Mouse (Mus musculus) heart, embryonic 14.5 days (tissue): ENCODE results near the gene Adamts6. TPM values are rescaled to one million over a fixed set of nuclear protein-coding genes. Genes with fewer than 3 reads are reported as not detected.

Experiments used
- ATAC-seq: fragments of 200-750 bp; cut with Nextera tagmentation; 2 replicates; pipeline ENCODE4 v1.8.0; 2017; ENCODE audit warnings: low read depth, moderate TSS enrichment; ENCODE audit not compliant: insufficient number of reproducible peaks, insufficient read depth, low FRiP score
- H3K27ac ChIP-seq, 2 experiments: fragments of 200-500 bp in 1 of 2; fragments of 300-500 bp in 1 of 2; sonication (generic) in 1 of 2; replicated peaks in 1 of 2; 2 replicates each; pipeline ENCODE4 v1.5.1; 2012 to 2014; ENCODE audit warnings: low read depth in 2 of 2, low read length in 2 of 2, control low read depth in 1 of 2, mild to moderate bottlenecking in 1 of 2, mixed read lengths in 1 of 2; ENCODE audit not compliant: control insufficient read depth in 1 of 2, insufficient read depth in 1 of 2
- H3K27me3 ChIP-seq: fragments of 300-500 bp; sonication (generic); 2 replicates; pipeline ENCODE4 v1.6.1; 2014; ENCODE audit warnings: mild to moderate bottlenecking, low read length, control low read depth; ENCODE audit not compliant: control insufficient read depth, insufficient read depth
- H3K36me3 ChIP-seq: fragments of 300-500 bp; sonication (generic); 2 replicates; pipeline ENCODE4 v1.6.1; 2014; ENCODE audit warnings: mild to moderate bottlenecking, control low read depth, low read length, mixed read lengths; ENCODE audit not compliant: control insufficient read depth, insufficient read depth
- H3K4me1 ChIP-seq, 2 experiments: fragments of 200-500 bp in 1 of 2; fragments of 300-500 bp in 1 of 2; sonication (generic) in 1 of 2; 2 replicates each; pipeline ENCODE4 v1.6.1; 2012 to 2014; ENCODE audit warnings: low read length in 2 of 2, control low read depth in 1 of 2, mixed read lengths in 1 of 2; ENCODE audit not compliant: control insufficient read depth in 2 of 2, insufficient read depth in 2 of 2
- H3K4me2 ChIP-seq: fragments of 300-500 bp; sonication (generic); 2 replicates; pipeline ENCODE4 v1.6.1; 2014; ENCODE audit warnings: mild to moderate bottlenecking, low read length
- H3K4me3 ChIP-seq, 2 experiments: fragments of 200-500 bp in 1 of 2; fragments of 300-500 bp in 1 of 2; sonication (generic) in 1 of 2; 2 replicates each; pipeline ENCODE4 v1.5.1; 2012 to 2014; ENCODE audit warnings: low read length in 2 of 2, mild to moderate bottlenecking in 2 of 2, control low read depth in 1 of 2, low read depth in 1 of 2, moderate library complexity in 1 of 2; ENCODE audit not compliant: control insufficient read depth in 1 of 2, insufficient read depth in 1 of 2
- H3K9ac ChIP-seq: fragments of 300-500 bp; sonication (generic); 2 replicates; pipeline ENCODE4 v1.6.1; 2014; ENCODE audit warnings: mild to moderate bottlenecking, low read length
- H3K9me3 ChIP-seq: fragments of 300-500 bp; sonication (generic); 2 replicates; pipeline ENCODE4 v1.6.1; 2016; ENCODE audit warnings: low read length, control low read depth; ENCODE audit not compliant: control insufficient read depth
- WGBS: fragments of 180-500 bp; shearing (Covaris S2); extraction: QIAGEN DNeasy Blood & Tissue Kit; methylation state at CpG from one replicate; pipeline ENCODE4 v1.1.7; 2014; 5-methylcytosine and 5-hydroxymethylcytosine counted together
- polyA plus RNA-seq: library from polyadenylated mRNA; unstranded; fragments of >200 nt; fragmentation: Nextera tagmentation; extraction: Ambion mirVana; gene quantifications from 2 replicates; pipeline ENCODE4 v1.2.1, GENCODE M21; 2014

The Adamts6 gene
- polyA plus RNA-seq, 1 experiment from 2014 or later, result 9.8 TPM

GRCm38 (mm10) chr13:104507671-104508070, 220.0 kb downstream of the Adamts6 start:
- Histone ChIP-seq H3K27ac (no peak overlapping the region), H3K36me3 (no peaks in the 10 kb centered on the region), H3K4me1 (peaks cover 8 to 14% of the 10 kb centered on the region in 2 experiments), H3K4me2 (no peak overlapping the region), H3K9me3 (no peaks in the 10 kb centered on the region), H3K9ac (no peak overlapping the region), H3K4me3 (no peak overlapping the region), H3K27me3 (no peaks in the 10 kb centered on the region)
- 83% methylated on average over 6 of the region's 6 CpGs for WGBS
- no peak for ATAC-seq

GRCm38 (mm10) chr13:104509561-104510493, 222.2 kb downstream of the Adamts6 start:
- Histone ChIP-seq H3K27me3 (no peaks in the 10 kb centered on the region), H3K9me3 (no peaks in the 10 kb centered on the region), H3K27ac (no peak overlapping the region; a peak in 1 of 4 replicates), H3K4me1 (peaks cover 8 to 14% of the 10 kb centered on the region in 2 experiments), H3K4me3 (no peak overlapping the region), H3K36me3 (no peaks in the 10 kb centered on the region), H3K9ac (no peak overlapping the region), H3K4me2 (peak overlapping the region; percentile 27; the same call in 1 of the 2 replicates)
- WGBS, result 63% methylated on average over 26 of the region's 26 CpGs
- no peak for ATAC-seq

- Histone ChIP-seq H3K4me3 (no peak overlapping the region), H3K36me3 (no peaks in the 10 kb centered on the region), H3K9me3 (no peaks in the 10 kb centered on the region), H3K27ac (no peak overlapping the region; a peak in 1 of 4 replicates), H3K27me3 (no peaks in the 10 kb centered on the region), H3K9ac (no peak overlapping the region), H3K4me1 (peaks cover 8 to 14% of the 10 kb centered on the region in 2 experiments), H3K4me2 (no peak overlapping the region)
- WGBS, result 84% methylated on average over 5 of the region's 5 CpGs
- ATAC-seq, result no peak
These were observed 223.1 kb downstream of the Adamts6 start for GRCm38 (mm10) chr13:104510766-104511165.

- no peak for ATAC-seq
- 100% methylated on average over 1 of the region's 1 CpGs for WGBS
- Histone ChIP-seq H3K27me3 (no peaks in the 10 kb centered on the region), H3K4me2 (no peak overlapping the region), H3K4me3 (no peak overlapping the region), H3K36me3 (no peaks in the 10 kb centered on the region), H3K9me3 (no peaks in the 10 kb centered on the region), H3K9ac (no peak overlapping the region), H3K27ac (no peak overlapping the region), H3K4me1 (peaks cover 16 to 21% of the 10 kb centered on the region in 2 experiments)
These were observed 227.4 kb downstream of the Adamts6 start for GRCm38 (mm10) chr13:104515054-104515453.

- H3K9ac ChIP-seq, result no peak overlapping the region
- H3K27ac ChIP-seq, result no peak overlapping the region
- H3K9me3 ChIP-seq, result no peaks in the 10 kb centered on the region
- no peak for ATAC-seq
- peaks cover 11 to 15% of the 10 kb centered on the region in 2 experiments for H3K4me1 ChIP-seq
- H3K27me3 ChIP-seq, result no peaks in the 10 kb centered on the region
- WGBS, result 71% methylated on average over 4 of the region's 4 CpGs
- no peak overlapping the region for H3K4me2 ChIP-seq
- no peaks in the 10 kb centered on the region for H3K36me3 ChIP-seq
- H3K4me3 ChIP-seq, result no peak overlapping the region
These were observed 228.5 kb downstream of the Adamts6 start for GRCm38 (mm10) chr13:104516146-104516545.

- no peak for ATAC-seq
- Histone ChIP-seq H3K9me3 (no peaks in the 10 kb centered on the region), H3K27me3 (no peaks in the 10 kb centered on the region), H3K27ac (peak overlapping the region in 1 of 2 experiments; percentile 49; a peak in 2 of 4 replicates), H3K9ac (no peak overlapping the region), H3K4me2 (no peak overlapping the region), H3K36me3 (no peaks in the 10 kb centered on the region), H3K4me3 (no peak overlapping the region), H3K4me1 (peaks cover 11 to 15% of the 10 kb centered on the region in 2 experiments)
- 43% methylated on average over 7 of the region's 7 CpGs for WGBS
These were observed 229.2 kb downstream of the Adamts6 start for GRCm38 (mm10) chr13:104516766-104517364.

GRCm38 (mm10) chr13:104517638-104518311, 230.1 kb downstream of the Adamts6 start:
- Histone ChIP-seq H3K27me3 (no peaks in the 10 kb centered on the region), H3K9me3 (no peaks in the 10 kb centered on the region), H3K4me3 (peak overlapping the region; percentile 37 to 38), H3K9ac (peak overlapping the region; percentile 72), H3K36me3 (no peaks in the 10 kb centered on the region), H3K4me2 (peak overlapping the region; percentile 70), H3K27ac (peak overlapping the region; percentile 54 to 76), H3K4me1 (peaks cover 11 to 15% of the 10 kb centered on the region in 2 experiments)
- 58% methylated on average over 15 of the region's 15 CpGs for WGBS
- peak; percentile 15; the same call in 1 of the 2 replicates for ATAC-seq
